Mouse (Mus musculus): ENCODE results near the gene Pla2g3. TPM values are rescaled to one million over a fixed set of nuclear protein-coding genes. Genes with fewer than 3 reads are reported as not detected.

The Pla2g3 gene
- polyA plus RNA-seq, 1 experiment from 2014 or later = 0.34 TPM

- H3K4me2 ChIP-seq (ENCODE audit: low read length) = no peak overlapping the region
- no peak for ATAC-seq (ENCODE audit: insufficient number of reproducible peaks, insufficient read depth, low FRiP score, low read depth)
- 83% methylated on average over 23 of the region's 23 CpGs for WGBS
- H3K36me3 ChIP-seq (ENCODE audit: control insufficient read depth, insufficient read depth, low read length) = peaks cover 78% of the 10 kb centered on the region
- no peaks in the 10 kb centered on the region for H3K27me3 ChIP-seq (ENCODE audit: control insufficient read depth, insufficient read depth, low read length)
- H3K9me3 ChIP-seq (ENCODE audit: control insufficient read depth, low read length) = no peaks in the 10 kb centered on the region
- H3K27ac ChIP-seq (replicated peaks in 1 of 2; ENCODE audit: control insufficient read depth in 1 of 2, insufficient read depth in 1 of 2, low read depth in 2 of 2, low read length in 2 of 2) = no peak overlapping the region
- no peak overlapping the region for H3K4me3 ChIP-seq (ENCODE audit: control insufficient read depth in 1 of 2, insufficient read depth in 1 of 2, low read depth in 1 of 2, low read length in 2 of 2)
- H3K9ac ChIP-seq (ENCODE audit: low read length) = no peak overlapping the region
- H3K4me1 ChIP-seq (ENCODE audit: control insufficient read depth in 2 of 2, insufficient read depth in 2 of 2, low read length in 2 of 2) = peaks cover 12 to 27% of the 10 kb centered on the region in 2 experiments
Observed at GRCm38 (mm10) chr11:3521339-3522224, 33.5 kb downstream of the Pla2g3 start.

GRCm38 (mm10) chr11:3522285-3523000 is 34.4 kb downstream of the Pla2g3 start:
- WGBS = 90% methylated on average over 17 of the region's 17 CpGs
- H3K27me3 ChIP-seq (ENCODE audit: control insufficient read depth, insufficient read depth, low read length) = no peaks in the 10 kb centered on the region
- H3K4me3 ChIP-seq (ENCODE audit: control insufficient read depth in 1 of 2, insufficient read depth in 1 of 2, low read depth in 1 of 2, low read length in 2 of 2) = no peak overlapping the region
- H3K36me3 ChIP-seq (ENCODE audit: control insufficient read depth, insufficient read depth, low read length) = peaks cover 86% of the 10 kb centered on the region
- H3K4me2 ChIP-seq (ENCODE audit: low read length) = no peak overlapping the region
- H3K27ac ChIP-seq (replicated peaks in 1 of 2; ENCODE audit: control insufficient read depth in 1 of 2, insufficient read depth in 1 of 2, low read depth in 2 of 2, low read length in 2 of 2) = no peak overlapping the region
- H3K9me3 ChIP-seq (ENCODE audit: control insufficient read depth, low read length) = no peaks in the 10 kb centered on the region
- H3K4me1 ChIP-seq (ENCODE audit: control insufficient read depth in 2 of 2, insufficient read depth in 2 of 2, low read length in 2 of 2) = peaks cover 10 to 25% of the 10 kb centered on the region in 2 experiments
- ATAC-seq (ENCODE audit: insufficient number of reproducible peaks, insufficient read depth, low FRiP score, low read depth) = no peak
- H3K9ac ChIP-seq (ENCODE audit: low read length) = no peak overlapping the region

- H3K4me1 ChIP-seq (ENCODE audit: control insufficient read depth in 2 of 2, insufficient read depth in 2 of 2, low read length in 2 of 2) = peaks cover 8 to 25% of the 10 kb centered on the region in 2 experiments
- WGBS = 84% methylated on average over 7 of the region's 7 CpGs
- H3K9ac ChIP-seq (ENCODE audit: low read length) = no peak overlapping the region
- H3K9me3 ChIP-seq (ENCODE audit: control insufficient read depth, low read length) = no peaks in the 10 kb centered on the region
- H3K4me3 ChIP-seq (ENCODE audit: control insufficient read depth in 1 of 2, insufficient read depth in 1 of 2, low read depth in 1 of 2, low read length in 2 of 2) = no peak overlapping the region
- no peak overlapping the region for H3K27ac ChIP-seq (replicated peaks in 1 of 2; ENCODE audit: control insufficient read depth in 1 of 2, insufficient read depth in 1 of 2, low read depth in 2 of 2, low read length in 2 of 2)
- H3K4me2 ChIP-seq (ENCODE audit: low read length) = no peak overlapping the region
- H3K36me3 ChIP-seq (ENCODE audit: control insufficient read depth, insufficient read depth, low read length) = peaks cover 100% of the 10 kb centered on the region
- no peak for ATAC-seq (ENCODE audit: insufficient number of reproducible peaks, insufficient read depth, low FRiP score, low read depth)
- H3K27me3 ChIP-seq (ENCODE audit: control insufficient read depth, insufficient read depth, low read length) = no peaks in the 10 kb centered on the region
Observed at GRCm38 (mm10) chr11:3523840-3524582, 35.9 kb downstream of the Pla2g3 start.

- ATAC-seq (ENCODE audit: insufficient number of reproducible peaks, insufficient read depth, low FRiP score, low read depth) = no peak
- H3K9ac ChIP-seq (ENCODE audit: low read length) = no peak overlapping the region
- H3K4me1 ChIP-seq (ENCODE audit: control insufficient read depth in 2 of 2, insufficient read depth in 2 of 2, low read length in 2 of 2) = peaks cover 8 to 25% of the 10 kb centered on the region in 2 experiments
- no peak overlapping the region for H3K4me3 ChIP-seq (ENCODE audit: control insufficient read depth in 1 of 2, insufficient read depth in 1 of 2, low read depth in 1 of 2, low read length in 2 of 2)
- no peaks in the 10 kb centered on the region for H3K27me3 ChIP-seq (ENCODE audit: control insufficient read depth, insufficient read depth, low read length)
- H3K9me3 ChIP-seq (ENCODE audit: control insufficient read depth, low read length) = no peaks in the 10 kb centered on the region
- H3K36me3 ChIP-seq (ENCODE audit: control insufficient read depth, insufficient read depth, low read length) = peaks cover 100% of the 10 kb centered on the region
- no peak overlapping the region for H3K4me2 ChIP-seq (ENCODE audit: low read length)
- 79% methylated on average over 4 of the region's 4 CpGs for WGBS
- H3K27ac ChIP-seq (replicated peaks in 1 of 2; ENCODE audit: control insufficient read depth in 1 of 2, insufficient read depth in 1 of 2, low read depth in 2 of 2, low read length in 2 of 2) = no peak overlapping the region
Observed at GRCm38 (mm10) chr11:3525560-3525959, 37.5 kb downstream of the Pla2g3 start.

- WGBS = 82% methylated on average over 9 of the region's 9 CpGs
- Histone ChIP-seq H3K4me3 (ENCODE audit: control insufficient read depth in 1 of 2, insufficient read depth in 1 of 2, low read depth in 1 of 2, low read length in 2 of 2) (no peak overlapping the region), H3K27ac (replicated peaks in 1 of 2; ENCODE audit: control insufficient read depth in 1 of 2, insufficient read depth in 1 of 2, low read depth in 2 of 2, low read length in 2 of 2) (no peak overlapping the region), H3K4me2 (ENCODE audit: low read length) (no peak overlapping the region), H3K9me3 (ENCODE audit: control insufficient read depth, low read length) (no peaks in the 10 kb centered on the region), H3K4me1 (ENCODE audit: control insufficient read depth in 2 of 2, insufficient read depth in 2 of 2, low read length in 2 of 2) (peaks cover 8 to 25% of the 10 kb centered on the region in 2 experiments), H3K27me3 (ENCODE audit: control insufficient read depth, insufficient read depth, low read length) (no peaks in the 10 kb centered on the region), H3K36me3 (ENCODE audit: control insufficient read depth, insufficient read depth, low read length) (peaks cover 100% of the 10 kb centered on the region), H3K9ac (ENCODE audit: low read length) (no peak overlapping the region)
- no peak for ATAC-seq (ENCODE audit: insufficient number of reproducible peaks, insufficient read depth, low FRiP score, low read depth)
Observed at GRCm38 (mm10) chr11:3526207-3526606, 38.1 kb downstream of the Pla2g3 start.

GRCm38 (mm10) chr11:3526979-3527738 is 39.1 kb downstream of the Pla2g3 start:
- H3K4me3 ChIP-seq (ENCODE audit: control insufficient read depth in 1 of 2, insufficient read depth in 1 of 2, low read depth in 1 of 2, low read length in 2 of 2) = no peak overlapping the region
- H3K27me3 ChIP-seq (ENCODE audit: control insufficient read depth, insufficient read depth, low read length) = no peaks in the 10 kb centered on the region
- WGBS = 78% methylated on average over 24 of the region's 24 CpGs
- peak overlapping the region; percentile 62 for H3K27ac ChIP-seq (replicated peaks in 1 of 2; ENCODE audit: control insufficient read depth in 1 of 2, insufficient read depth in 1 of 2, low read depth in 2 of 2, low read length in 2 of 2)
- no peaks in the 10 kb centered on the region for H3K9me3 ChIP-seq (ENCODE audit: control insufficient read depth, low read length)
- H3K9ac ChIP-seq (ENCODE audit: low read length) = peak overlapping the region; percentile 42; the same call in 1 of the 2 replicates
- no peak for ATAC-seq (ENCODE audit: insufficient number of reproducible peaks, insufficient read depth, low FRiP score, low read depth)
- peaks cover 8 to 25% of the 10 kb centered on the region in 2 experiments for H3K4me1 ChIP-seq (ENCODE audit: control insufficient read depth in 2 of 2, insufficient read depth in 2 of 2, low read length in 2 of 2)
- H3K4me2 ChIP-seq (ENCODE audit: low read length) = peak overlapping the region; percentile 38
- peaks cover 100% of the 10 kb centered on the region for H3K36me3 ChIP-seq (ENCODE audit: control insufficient read depth, insufficient read depth, low read length)

GRCm38 (mm10) chr11:3527766-3528165 is 39.7 kb downstream of the Pla2g3 start:
- Histone ChIP-seq H3K9me3 (ENCODE audit: control insufficient read depth, low read length) (no peaks in the 10 kb centered on the region), H3K36me3 (ENCODE audit: control insufficient read depth, insufficient read depth, low read length) (peaks cover 100% of the 10 kb centered on the region), H3K27me3 (ENCODE audit: control insufficient read depth, insufficient read depth, low read length) (no peaks in the 10 kb centered on the region), H3K27ac (replicated peaks in 1 of 2; ENCODE audit: control insufficient read depth in 1 of 2, insufficient read depth in 1 of 2, low read depth in 2 of 2, low read length in 2 of 2) (peak overlapping the region; percentile 62), H3K4me2 (ENCODE audit: low read length) (peak overlapping the region; percentile 38), H3K4me1 (ENCODE audit: control insufficient read depth in 2 of 2, insufficient read depth in 2 of 2, low read length in 2 of 2) (peaks cover 8 to 25% of the 10 kb centered on the region in 2 experiments), H3K9ac (ENCODE audit: low read length) (peak overlapping the region; percentile 42; the same call in 1 of the 2 replicates), H3K4me3 (ENCODE audit: control insufficient read depth in 1 of 2, insufficient read depth in 1 of 2, low read depth in 1 of 2, low read length in 2 of 2) (no peak overlapping the region)
- WGBS = 51% methylated on average over 8 of the region's 8 CpGs
- peak; percentile 66; the same call in 1 of the 2 replicates for ATAC-seq (ENCODE audit: insufficient number of reproducible peaks, insufficient read depth, low FRiP score, low read depth)

Data from heart, embryonic 14.5 days (tissue).